Mouse (Mus musculus) liver, embryonic 16.5 days (tissue): ENCODE measurements at regions not wholly inside any gene's neighbourhood (a gene's known extent, or its start where the extent isn't known, plus 50 kb on each side); places are given as distances from the start of the nearest gene placed in this dataset.

ENCODE experiments used
- ATAC-seq: fragments of 200-750 bp; cut with Nextera tagmentation; 2 replicates; pipeline ENCODE4 v1.8.0; 2017; ENCODE audit warnings: low read depth, mild to moderate bottlenecking, moderate number of reproducible peaks, moderate library complexity
- H3K27ac ChIP-seq: fragments of 300-500 bp; sonication (generic); 2 replicates; pipeline ENCODE4 v1.5.1; 2014; ENCODE audit warnings: mild to moderate bottlenecking, low read length
- H3K27me3 ChIP-seq: fragments of 300-500 bp; sonication (generic); 2 replicates; pipeline ENCODE4 v1.6.1; 2014; ENCODE audit warnings: low read depth, low read length, mixed read lengths; ENCODE audit not compliant: control insufficient read depth, insufficient read depth
- H3K36me3 ChIP-seq: fragments of 300-500 bp; sonication (generic); 2 replicates; pipeline ENCODE4 v1.6.1; 2014; ENCODE audit warnings: mild to moderate bottlenecking; ENCODE audit not compliant: control insufficient read depth, insufficient read depth
- H3K4me1 ChIP-seq: fragments of 300-500 bp; sonication (generic); 2 replicates; pipeline ENCODE4 v1.6.1; 2014; ENCODE audit warnings: low read depth, low read length, mixed read lengths; ENCODE audit not compliant: control insufficient read depth
- H3K4me2 ChIP-seq: fragments of 300-500 bp; sonication (generic); 2 replicates; pipeline ENCODE4 v1.6.1; 2014; ENCODE audit warnings: low read depth, low read length, mixed read lengths
- H3K4me3 ChIP-seq: fragments of 300-500 bp; sonication (generic); 2 replicates; pipeline ENCODE4 v1.5.1; 2014; ENCODE audit warnings: low read depth, mild to moderate bottlenecking, low read length
- H3K9ac ChIP-seq: fragments of 300-500 bp; sonication (generic); 2 replicates; pipeline ENCODE4 v1.6.1; 2014; ENCODE audit warnings: low read depth, low read length
- H3K9me3 ChIP-seq: fragments of 300-500 bp; sonication (generic); replicated peaks from 2 replicates; pipeline ENCODE4 v1.6.1; 2016; ENCODE audit warnings: low read length; ENCODE audit not compliant: control insufficient read depth
- WGBS: fragments of 180-500 bp; shearing (Covaris S2); extraction: QIAGEN DNeasy Blood & Tissue Kit; methylation state at CpG from one replicate; pipeline ENCODE4 v1.1.7; 2014; ENCODE audit not compliant: insufficient replicate concordance; 5-methylcytosine and 5-hydroxymethylcytosine counted together

- Histone ChIP-seq H3K9ac (no peak overlapping the region), H3K27ac (no peak overlapping the region), H3K4me3 (no peak overlapping the region), H3K9me3 (no peaks in the 10 kb centered on the region), H3K27me3 (no peaks in the 10 kb centered on the region), H3K4me1 (no peaks in the 10 kb centered on the region), H3K36me3 (no peaks in the 10 kb centered on the region), H3K4me2 (no peak overlapping the region)
- WGBS, result 81% methylated on average over 4 of the region's 4 CpGs
- no peak for ATAC-seq
These were observed 249.3 kb upstream of the Rnaseh2b start for GRCm38 (mm10) chr14:62043117-62043422.

- WGBS, result 60% methylated on average over 6 of the region's 6 CpGs
- no peaks in the 10 kb centered on the region for H3K27me3 ChIP-seq
- no peaks in the 10 kb centered on the region for H3K4me1 ChIP-seq
- H3K4me3 ChIP-seq, result no peak overlapping the region
- no peak for ATAC-seq
- H3K9ac ChIP-seq, result no peak overlapping the region
- H3K4me2 ChIP-seq, result no peak overlapping the region
- H3K27ac ChIP-seq, result no peak overlapping the region
- H3K36me3 ChIP-seq, result no peaks in the 10 kb centered on the region
- H3K9me3 ChIP-seq, result no peaks in the 10 kb centered on the region
These were observed 241.4 kb upstream of the Rnaseh2b start for GRCm38 (mm10) chr14:62050941-62051340.

GRCm38 (mm10) chr14:62051923-62052322 lies 240.5 kb upstream of the Rnaseh2b start:
- no peaks in the 10 kb centered on the region for H3K4me1 ChIP-seq
- H3K36me3 ChIP-seq, result no peaks in the 10 kb centered on the region
- no peaks in the 10 kb centered on the region for H3K27me3 ChIP-seq
- ATAC-seq, result no peak
- no peaks in the 10 kb centered on the region for H3K9me3 ChIP-seq
- H3K27ac ChIP-seq, result no peak overlapping the region
- H3K4me3 ChIP-seq, result no peak overlapping the region
- WGBS, result 21% methylated on average over 1 of the region's 1 CpGs
- H3K9ac ChIP-seq, result no peak overlapping the region
- no peak overlapping the region for H3K4me2 ChIP-seq

GRCm38 (mm10) chr14:62053004-62053403 lies 239.4 kb upstream of the Rnaseh2b start:
- H3K4me3 ChIP-seq, result no peak overlapping the region
- ATAC-seq, result no peak
- H3K4me1 ChIP-seq, result no peaks in the 10 kb centered on the region
- H3K9ac ChIP-seq, result no peak overlapping the region
- H3K36me3 ChIP-seq, result no peaks in the 10 kb centered on the region
- no peak overlapping the region for H3K27ac ChIP-seq
- no peak overlapping the region for H3K4me2 ChIP-seq
- 72% methylated on average over 6 of the region's 6 CpGs for WGBS
- H3K27me3 ChIP-seq, result no peaks in the 10 kb centered on the region
- no peaks in the 10 kb centered on the region for H3K9me3 ChIP-seq

GRCm38 (mm10) chr14:62057096-62057495 lies 235.3 kb upstream of the Rnaseh2b start:
- Histone ChIP-seq H3K27ac (no peak overlapping the region), H3K27me3 (no peaks in the 10 kb centered on the region), H3K9ac (no peak overlapping the region), H3K4me3 (no peak overlapping the region), H3K36me3 (no peaks in the 10 kb centered on the region), H3K4me2 (no peak overlapping the region), H3K4me1 (no peaks in the 10 kb centered on the region), H3K9me3 (no peaks in the 10 kb centered on the region)
- 74% methylated on average over 4 of the region's 4 CpGs for WGBS
- no peak for ATAC-seq

- Histone ChIP-seq H3K4me2 (no peak overlapping the region), H3K27ac (no peak overlapping the region), H3K4me3 (no peak overlapping the region), H3K9me3 (no peaks in the 10 kb centered on the region), H3K27me3 (no peaks in the 10 kb centered on the region), H3K4me1 (no peaks in the 10 kb centered on the region), H3K36me3 (no peaks in the 10 kb centered on the region), H3K9ac (no peak overlapping the region)
- no peak for ATAC-seq
- WGBS, result 68% methylated on average over 1 of the region's 1 CpGs
These were observed 234.3 kb upstream of the Rnaseh2b start for GRCm38 (mm10) chr14:62058100-62058499.

- Histone ChIP-seq H3K9ac (no peak overlapping the region), H3K4me2 (no peak overlapping the region), H3K4me1 (no peaks in the 10 kb centered on the region), H3K36me3 (no peaks in the 10 kb centered on the region), H3K27ac (no peak overlapping the region), H3K9me3 (no peaks in the 10 kb centered on the region), H3K27me3 (no peaks in the 10 kb centered on the region), H3K4me3 (no peak overlapping the region)
- no peak for ATAC-seq
- WGBS, result 74% methylated on average over 6 of the region's 6 CpGs
These were observed 221.2 kb upstream of the Rnaseh2b start for GRCm38 (mm10) chr14:62071140-62071539.

- H3K4me2 ChIP-seq, result no peak overlapping the region
- no peaks in the 10 kb centered on the region for H3K36me3 ChIP-seq
- no peak overlapping the region for H3K9ac ChIP-seq
- H3K27ac ChIP-seq, result no peak overlapping the region
- no peaks in the 10 kb centered on the region for H3K27me3 ChIP-seq
- WGBS, result 37% methylated on average over 2 of the region's 2 CpGs
- no peak overlapping the region for H3K4me3 ChIP-seq
- H3K4me1 ChIP-seq, result no peaks in the 10 kb centered on the region
- no peak for ATAC-seq
- H3K9me3 ChIP-seq, result no peaks in the 10 kb centered on the region
These were observed 208.3 kb upstream of the Rnaseh2b start for GRCm38 (mm10) chr14:62084047-62084446.

- no peak for ATAC-seq
- 66% methylated on average over 3 of the region's 3 CpGs for WGBS
These were observed 204.2 kb upstream of the Rnaseh2b start for GRCm38 (mm10) chr14:62088174-62088573.

GRCm38 (mm10) chr14:62117532-62117931 lies 174.9 kb upstream of the Rnaseh2b start:
- H3K4me3 ChIP-seq, result no peak overlapping the region
- WGBS, result 62% methylated on average over 3 of the region's 3 CpGs
- no peaks in the 10 kb centered on the region for H3K36me3 ChIP-seq

More at GRCm38 (mm10) chr14:62088174-62088573, 204.2 kb upstream of the Rnaseh2b start:
- no peaks in the 10 kb centered on the region for H3K4me1 ChIP-seq
- H3K36me3 ChIP-seq, result no peaks in the 10 kb centered on the region
- H3K9ac ChIP-seq, result no peak overlapping the region
- H3K4me2 ChIP-seq, result no peak overlapping the region
- no peaks in the 10 kb centered on the region for H3K27me3 ChIP-seq
- no peak overlapping the region for H3K27ac ChIP-seq
- H3K4me3 ChIP-seq, result no peak overlapping the region
- no peaks in the 10 kb centered on the region for H3K9me3 ChIP-seq

More at GRCm38 (mm10) chr14:62117532-62117931, 174.9 kb upstream of the Rnaseh2b start:
- H3K9ac ChIP-seq, result no peak overlapping the region
- H3K27me3 ChIP-seq, result no peaks in the 10 kb centered on the region
- H3K9me3 ChIP-seq, result no peaks in the 10 kb centered on the region
- no peak overlapping the region for H3K4me2 ChIP-seq
- H3K27ac ChIP-seq, result no peak overlapping the region
- no peak for ATAC-seq
- H3K4me1 ChIP-seq, result no peaks in the 10 kb centered on the region
